In genomic region chr3:31961175-31961574, GRCm38 (mm10) we compare ENCODE assay signal across 17 mouse cellular contexts. TPM values are rescaled to one million over a fixed set of nuclear protein-coding genes. Genes with fewer than 3 reads are reported as not detected.
"Had no signal": no experiment of that assay in that cellular context is flagged by ENCODE, and none has a peak within 500 bp of the region (broad histone marks: within the 10 kb centered on the region; RNA-seq: fewer than 3 reads in every experiment).

No protein-coding gene starts in this region.

- ATAC-seq: liver, embryonic 12.5 days had no signal

- H3K27me3 ChIP-seq: liver, embryonic 12.5 days had no signal

- H3K4me2 ChIP-seq: liver, embryonic 12.5 days; lung, embryonic 14.5 days had no signal

- H3K36me3 ChIP-seq: limb, embryonic 10.5 days; liver, embryonic 12.5 days had no signal

- H3K4me3 ChIP-seq: layer of hippocampus, adult 2 months; limb, embryonic 10.5 days; liver, embryonic 12.5 days had no signal

- H3K9ac ChIP-seq: liver, embryonic 12.5 days; lung, embryonic 14.5 days had no signal

- H3K27ac ChIP-seq: layer of hippocampus, adult 2 months; limb, embryonic 10.5 days; liver, embryonic 12.5 days had no signal

- DNase-seq: kidney, adult 18-20 months; kidney, postnatal 10 days; kidney, postnatal 4 days; lung, embryonic 14.5 days; lung, postnatal 10 days; lung, postnatal 4 days; midbrain, embryonic 14.5 days; retina, postnatal 1 day; right cerebral cortex, postnatal 4 days; spleen, adult 18-20 months; thymus, adult 18-20 months; thymus, postnatal 14 days had no signal

- H3K9me3 ChIP-seq: limb, embryonic 10.5 days; liver, embryonic 12.5 days had no signal

- H3K4me1 ChIP-seq: limb, embryonic 10.5 days; liver, embryonic 12.5 days had no signal

RNA-seq across cellular contexts. Expression of gene Kcnmb2, which starts 58.9 kb away (rescaled TPM):
- total RNA-seq: megakaryocyte, adult 5-6 weeks; neutrophil, adult 5-6 weeks had no signal
